Mouse (Mus musculus) erythroid progenitor cell, adult 5-6 weeks (primary cell): Measurements from ENCODE around the gene Prmt1. TPM values are rescaled to one million over a fixed set of nuclear protein-coding genes. Genes with fewer than 3 reads are reported as not detected.

Source experiments
- ATAC-seq: replicated peaks from 2 replicates; pipeline ENCODE4 v1.8.0; 2016; ENCODE audit warnings: moderate number of reproducible peaks, mild to moderate bottlenecking, moderate TSS enrichment, inconsistent platforms; ENCODE audit not compliant: poor library complexity, low FRiP score, severe bottlenecking
- total RNA-seq, 2 experiments: library from RNA; stranded (forward) in 1 of 2; stranded (reverse) in 1 of 2; fragments of 150-400 nt in 1 of 2; fragments of 186-747, 209-891 nt in 1 of 2; gene quantifications; 2 replicates each; pipeline versions ENCODE4 v1.2.3 to v1.2.4; 2015 to 2017; ENCODE audit warnings: low replicate concordance in 2 of 2

Gene Prmt1
- total RNA-seq, 2 experiments from 2014 or later = 2.3 to 28.9 TPM

- no peak for ATAC-seq
Observed at GRCm38 (mm10) chr7:44983944-44984832, 2.2 kb downstream of the Prmt1 start.

- ATAC-seq = peak; percentile 51
Observed at GRCm38 (mm10) chr7:44983085-44983484, 3.3 kb downstream of the Prmt1 start.

GRCm38 (mm10) chr7:44981539-44981938 is 4.8 kb downstream of the Prmt1 start:
- ATAC-seq = no peak

- no peak for ATAC-seq
Observed at GRCm38 (mm10) chr7:44978300-44978699, 8.1 kb downstream of the Prmt1 start.

GRCm38 (mm10) chr7:44975117-44975419 is 11.3 kb downstream of the Prmt1 start:
- ATAC-seq = 0 out of 2 replicates have a peak, but pooled peaks have one; percentile 4

GRCm38 (mm10) chr7:44974383-44975116 is 11.8 kb downstream of the Prmt1 start, which contains the start of gene Cpt1c:
Cpt1c (minus strand) TSS chr7:44974851.
- peak; percentile 87 for ATAC-seq

GRCm38 (mm10) chr7:44973415-44974130 is 12.8 kb downstream of the Prmt1 start:
- ATAC-seq = no peak

- no peak for ATAC-seq
Observed at GRCm38 (mm10) chr7:44971142-44971541, 15.2 kb downstream of the Prmt1 start.

- no peak for ATAC-seq
Observed at GRCm38 (mm10) chr7:44970231-44970691, 16.1 kb downstream of the Prmt1 start.

GRCm38 (mm10) chr7:44966638-44967037 is 19.7 kb downstream of the Prmt1 start:
- no peak for ATAC-seq

GRCm38 (mm10) chr7:44965975-44966374 is 20.4 kb downstream of the Prmt1 start:
- no peak for ATAC-seq

- ATAC-seq = no peak
Observed at GRCm38 (mm10) chr7:44964990-44965389, 21.4 kb downstream of the Prmt1 start.

- ATAC-seq = no peak
Observed at GRCm38 (mm10) chr7:44962831-44963230, 23.5 kb downstream of the Prmt1 start.

- no peak for ATAC-seq
Observed at GRCm38 (mm10) chr7:44962337-44962736, 24.0 kb downstream of the Prmt1 start.

- no peak for ATAC-seq
Observed at GRCm38 (mm10) chr7:44960512-44960910, 25.9 kb downstream of the Prmt1 start.

- ATAC-seq = no peak
Observed at GRCm38 (mm10) chr7:44959874-44960511, 26.4 kb downstream of the Prmt1 start.

GRCm38 (mm10) chr7:44959281-44959680 is 27.1 kb downstream of the Prmt1 start:
- no peak for ATAC-seq

- ATAC-seq = no peak
Observed at GRCm38 (mm10) chr7:44958208-44958607, 28.2 kb downstream of the Prmt1 start.

- ATAC-seq = no peak
Observed at GRCm38 (mm10) chr7:44957183-44957835, 29.1 kb downstream of the Prmt1 start.
